Mouse (Mus musculus): ENCODE measurements around the gene Col24a1.

DNA sequence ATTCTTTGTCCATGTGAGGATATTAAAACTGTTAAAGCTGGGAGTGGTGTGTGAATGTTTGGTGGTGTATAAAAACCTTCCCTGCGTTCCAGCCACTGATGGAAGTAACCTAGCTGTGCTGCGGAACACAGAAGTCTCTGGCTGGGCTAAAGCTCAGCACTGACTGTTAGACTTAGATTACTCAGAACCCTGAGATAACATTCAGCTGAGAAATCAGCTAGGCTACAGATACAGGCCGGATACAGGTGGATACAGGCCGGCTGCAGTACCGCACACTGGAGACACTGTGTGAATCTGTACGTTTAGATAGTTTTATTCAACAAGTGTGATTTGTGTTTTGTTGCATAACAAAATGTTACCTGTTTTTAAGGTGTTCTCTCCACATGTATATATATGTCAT lies 308.5 kb downstream of the Col24a1 start:
- TF ChIP-seq POLR2A (IDR thresholded peaks at IDR 0.05; ENCODE audit: low read depth, low read length) (no peak), CTCF (IDR thresholded peaks at IDR 0.05; ENCODE audit: extremely low read depth, insufficient read length, insufficient replicate concordance, low read depth, low read length) (no peak)

All from small intestine, adult 2 months (tissue).